Mouse (Mus musculus): ENCODE results near the gene Fcnb. TPM values are rescaled to one million over a fixed set of nuclear protein-coding genes. Genes with fewer than 3 reads are reported as not detected.

The Fcnb gene
- total RNA-seq, 2 experiments from 2014 or later: not detected

- intact Hi-C loops (cut with DNase I; ENCODE audit: low total_unique reads): no loop called here
- no peak for DNase-seq
Measured at GRCm38 (mm10) chr2:28090299-28091008, 5.8 kb upstream of the Fcnb start.

GRCm38 (mm10) chr2:28089095-28089494 is 4.4 kb upstream of the Fcnb start:
- DNase-seq: no peak
- intact Hi-C loops (cut with DNase I; ENCODE audit: low total_unique reads): no loop called here

- no peak for DNase-seq
- intact Hi-C loops (cut with DNase I; ENCODE audit: low total_unique reads): no loop called here
Measured at GRCm38 (mm10) chr2:28086112-28086511, 1.4 kb upstream of the Fcnb start.

DNA sequence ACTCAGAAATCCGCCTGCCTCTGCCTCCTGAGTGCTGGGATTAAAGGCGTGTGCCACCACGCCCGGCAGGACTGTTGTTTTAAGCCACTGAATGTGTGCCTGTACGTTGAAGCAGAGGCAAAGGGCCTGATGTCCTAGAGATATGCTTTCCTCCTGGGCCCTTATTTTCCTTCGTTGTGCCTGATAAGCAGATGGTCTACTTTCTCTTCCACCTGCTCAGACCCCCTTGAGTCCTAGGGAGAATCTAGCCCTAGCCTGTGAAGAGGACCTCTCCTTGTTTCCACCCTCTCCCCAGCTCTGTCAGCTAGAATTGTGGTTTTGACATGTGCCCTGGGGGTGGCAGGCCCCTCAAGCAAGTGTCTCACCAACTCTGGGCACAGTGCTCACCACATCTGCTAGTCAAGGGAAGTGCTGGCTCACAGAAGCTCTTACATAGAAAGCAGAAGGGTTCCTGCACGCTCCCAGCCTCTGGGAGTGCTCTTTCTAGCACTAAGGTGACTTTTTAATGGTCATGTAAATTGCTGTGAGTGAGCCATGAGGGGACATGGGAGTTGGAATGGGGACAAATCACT is 9.0 kb downstream of the Fcnb start:
- no peak for DNase-seq
- intact Hi-C loops (cut with DNase I; ENCODE audit: low total_unique reads): no loop called here

DNA sequence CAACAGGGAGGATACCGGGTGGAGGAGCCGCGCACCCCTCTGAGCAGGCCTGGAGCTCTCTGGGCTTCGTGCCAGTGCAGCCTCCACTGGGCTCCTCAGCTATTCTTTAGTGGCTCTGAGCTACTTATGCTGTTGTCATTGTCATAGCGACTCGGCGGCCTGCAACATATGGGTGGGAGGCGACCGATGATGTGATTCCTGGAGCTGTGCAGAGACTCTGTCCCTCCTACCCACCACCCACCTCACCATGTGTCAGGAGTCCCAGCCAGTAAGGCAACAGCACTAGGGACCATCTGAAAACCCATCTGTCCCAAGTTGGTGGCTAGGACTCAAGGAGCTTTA is 16.2 kb downstream of the Fcnb start:
- intact Hi-C loops (cut with DNase I; ENCODE audit: low total_unique reads): no loop called here
- no peak for DNase-seq

DNA sequence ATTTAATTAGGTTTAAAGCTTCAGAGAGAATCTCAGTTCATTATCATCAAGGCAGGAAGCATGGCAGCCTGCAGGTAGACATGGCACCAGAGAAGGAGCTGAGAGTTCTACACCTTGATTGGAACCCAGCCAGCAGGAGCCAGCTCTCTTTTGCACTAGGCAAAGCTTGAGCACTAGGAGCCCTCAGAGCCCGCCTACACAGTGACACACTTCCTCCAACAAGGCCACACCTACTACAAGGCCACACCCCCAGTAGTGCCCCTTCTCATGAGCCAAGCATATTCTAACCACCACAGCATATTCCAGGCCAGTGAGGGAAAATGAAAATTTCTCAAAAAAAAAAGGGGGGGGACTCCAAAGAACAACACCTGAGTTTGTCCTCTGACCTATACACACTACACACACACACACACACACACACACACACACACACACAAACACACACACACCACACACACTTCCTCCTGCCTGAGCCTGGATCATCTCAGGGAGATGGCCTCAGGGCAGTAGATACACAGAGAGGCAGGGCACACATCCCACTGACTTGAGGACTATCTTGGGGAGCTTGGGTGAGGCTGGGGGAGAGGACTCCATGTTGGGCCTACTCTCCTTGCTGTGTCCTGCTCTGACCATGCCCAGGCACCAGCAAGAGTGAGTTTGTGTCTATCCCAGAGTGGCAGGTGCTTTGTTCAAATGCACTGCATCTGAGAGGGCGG is 16.7 kb downstream of the Fcnb start:
- intact Hi-C loops (cut with DNase I; ENCODE audit: low total_unique reads): no loop called here
- no peak for DNase-seq

GRCm38 (mm10) chr2:28067175-28067574 is 17.5 kb downstream of the Fcnb start:
- no peak for DNase-seq
- intact Hi-C loops (cut with DNase I; ENCODE audit: low total_unique reads): no loop called here

GRCm38 (mm10) chr2:28066686-28067085 is 18.0 kb downstream of the Fcnb start:
- DNase-seq: no peak
- intact Hi-C loops (cut with DNase I; ENCODE audit: low total_unique reads): no loop called here

GRCm38 (mm10) chr2:28065081-28065651 is 19.5 kb downstream of the Fcnb start:
- intact Hi-C loops (cut with DNase I; ENCODE audit: low total_unique reads): no loop called here
- DNase-seq: no peak

DNA sequence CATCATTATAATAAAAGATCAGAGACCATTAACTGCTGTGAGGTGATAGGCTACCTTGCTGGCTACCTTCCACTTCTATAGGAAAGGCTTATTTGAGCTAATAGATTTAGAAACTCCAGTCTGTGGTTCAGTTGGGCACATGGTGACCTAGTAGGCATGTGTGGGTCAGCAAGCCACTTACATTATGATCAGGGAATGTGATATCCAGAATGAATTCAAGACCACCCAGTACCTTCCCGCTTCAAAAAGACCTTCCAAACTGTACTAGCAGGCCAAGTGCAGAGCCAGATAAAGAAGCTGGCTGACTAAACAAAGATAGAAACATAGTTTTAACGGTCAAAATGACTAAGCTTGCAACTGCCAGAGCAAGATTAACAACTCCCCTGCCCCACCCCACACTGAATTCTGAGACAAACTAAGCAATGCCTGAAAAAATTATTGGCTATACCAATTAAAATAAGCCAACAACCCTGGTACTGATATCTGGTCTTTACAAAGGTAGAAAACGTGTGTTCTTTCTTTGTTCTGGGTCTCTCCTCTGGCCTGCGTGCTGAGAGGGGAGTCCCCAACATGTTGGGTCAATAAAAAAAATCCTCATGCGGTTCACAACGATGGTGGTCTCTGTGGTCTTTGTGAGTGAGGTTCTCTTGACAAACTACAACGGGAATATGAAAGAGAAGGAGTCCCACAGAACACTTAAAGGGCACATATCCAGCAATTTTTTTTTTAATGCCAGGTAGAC is 20.2 kb downstream of the Fcnb start:
- DNase-seq: no peak
- intact Hi-C loops (cut with DNase I; ENCODE audit: low total_unique reads): no loop called here

DNA sequence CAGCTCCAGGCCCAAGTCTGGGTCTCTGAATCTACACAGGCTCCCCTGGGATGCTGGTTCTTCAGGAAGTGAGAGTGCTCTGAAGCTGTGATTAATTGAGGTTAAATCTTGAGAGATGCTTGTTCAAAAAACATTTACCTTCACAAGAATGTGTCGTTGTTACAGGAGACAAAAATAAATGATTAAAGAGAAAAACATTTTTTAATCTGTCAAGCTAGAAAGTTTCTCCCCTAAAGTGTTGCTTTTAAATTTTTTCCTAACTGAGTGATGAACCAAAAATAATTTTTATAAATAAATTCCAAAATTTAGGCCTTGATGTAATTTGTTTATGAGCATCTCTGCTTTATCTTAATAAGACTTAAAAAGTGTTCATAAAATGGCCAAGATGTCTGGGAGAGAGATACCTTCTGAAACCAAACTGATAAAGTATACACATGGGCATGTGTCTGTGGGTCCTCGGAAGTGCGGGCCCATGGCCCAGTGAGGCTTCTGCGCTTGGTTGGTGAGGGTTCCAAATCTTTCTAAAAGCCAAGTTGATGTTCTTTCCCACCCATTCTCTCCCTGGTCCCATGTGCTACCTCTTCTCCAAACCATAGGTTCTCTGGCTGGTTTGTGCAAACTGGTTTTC is 20.9 kb downstream of the Fcnb start:
- intact Hi-C loops (cut with DNase I; ENCODE audit: low total_unique reads): no loop called here
- no peak for DNase-seq

DNA sequence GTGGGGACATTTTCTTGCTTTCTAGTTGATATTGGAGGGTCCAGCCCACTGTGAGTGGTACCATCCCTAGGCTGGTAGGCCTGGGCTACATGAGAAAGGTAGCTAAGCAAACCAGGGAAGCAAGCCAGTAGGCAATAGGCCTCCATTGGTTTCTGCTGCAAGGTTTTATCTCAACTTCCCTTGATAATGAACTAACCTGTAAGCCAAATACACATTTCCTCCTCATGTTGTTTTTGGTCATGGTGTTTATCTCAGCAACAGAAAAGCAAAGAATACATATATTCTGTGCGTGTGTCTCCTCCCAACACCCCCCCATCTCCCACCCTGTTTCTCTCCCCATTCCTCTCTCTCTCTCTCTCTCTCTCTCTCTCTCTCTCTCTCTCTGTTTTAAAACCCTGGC is 24.8 kb downstream of the Fcnb start:
- intact Hi-C loops (cut with DNase I; ENCODE audit: low total_unique reads): no loop called here
- no peak for DNase-seq

GRCm38 (mm10) chr2:28047092-28047491 is 37.6 kb downstream of the Fcnb start:
- no peak for DNase-seq
- intact Hi-C loops (cut with DNase I; ENCODE audit: low total_unique reads): no loop called here

GRCm38 (mm10) chr2:28046311-28046710 is 38.4 kb downstream of the Fcnb start:
- DNase-seq: no peak
- intact Hi-C loops (cut with DNase I; ENCODE audit: low total_unique reads): no loop called here

DNA sequence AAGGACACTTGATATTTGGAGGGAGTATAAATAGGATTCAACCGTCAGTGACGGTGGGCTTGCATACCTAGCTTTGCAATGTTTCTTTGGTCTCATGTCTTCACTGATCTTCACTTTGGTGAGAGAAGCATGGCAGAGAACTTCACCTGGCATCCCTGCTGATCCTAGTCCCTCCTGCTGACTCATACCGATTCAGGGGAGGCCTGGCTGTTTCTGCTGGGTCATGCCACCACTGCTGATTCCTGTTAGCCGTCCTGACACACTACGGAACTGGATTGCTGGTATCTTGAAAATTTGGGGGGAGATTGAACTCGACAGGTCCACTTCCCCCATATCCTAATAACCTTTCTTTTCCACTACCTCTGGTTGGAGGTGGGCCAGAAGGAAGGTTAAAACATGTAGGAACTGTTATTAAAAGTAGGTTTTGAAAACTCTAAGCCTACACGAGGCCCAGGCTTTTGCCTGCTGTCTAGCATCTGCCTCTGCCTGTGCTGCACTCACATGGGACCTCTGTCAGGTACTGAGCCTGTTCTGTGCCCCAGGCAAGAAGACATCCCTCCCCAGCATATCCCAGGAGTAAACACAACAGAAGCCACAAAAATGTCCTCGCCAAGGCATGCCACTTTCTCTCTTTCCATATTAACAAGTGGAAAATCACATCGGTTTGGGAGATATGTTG is 39.6 kb downstream of the Fcnb start:
- intact Hi-C loops (cut with DNase I; ENCODE audit: low total_unique reads): no loop called here
- no peak for DNase-seq

- intact Hi-C loops (cut with DNase I; ENCODE audit: low total_unique reads): no loop called here
Measured at GRCm38 (mm10) chr2:28040466-28040865, 44.2 kb downstream of the Fcnb start.

GRCm38 (mm10) chr2:28039647-28040325 is 44.9 kb downstream of the Fcnb start:
- intact Hi-C loops (cut with DNase I; ENCODE audit: low total_unique reads): no loop called here
- DNase-seq: no peak

More at GRCm38 (mm10) chr2:28040466-28040865, 44.2 kb downstream of the Fcnb start:
- DNase-seq: no peak

DNA sequence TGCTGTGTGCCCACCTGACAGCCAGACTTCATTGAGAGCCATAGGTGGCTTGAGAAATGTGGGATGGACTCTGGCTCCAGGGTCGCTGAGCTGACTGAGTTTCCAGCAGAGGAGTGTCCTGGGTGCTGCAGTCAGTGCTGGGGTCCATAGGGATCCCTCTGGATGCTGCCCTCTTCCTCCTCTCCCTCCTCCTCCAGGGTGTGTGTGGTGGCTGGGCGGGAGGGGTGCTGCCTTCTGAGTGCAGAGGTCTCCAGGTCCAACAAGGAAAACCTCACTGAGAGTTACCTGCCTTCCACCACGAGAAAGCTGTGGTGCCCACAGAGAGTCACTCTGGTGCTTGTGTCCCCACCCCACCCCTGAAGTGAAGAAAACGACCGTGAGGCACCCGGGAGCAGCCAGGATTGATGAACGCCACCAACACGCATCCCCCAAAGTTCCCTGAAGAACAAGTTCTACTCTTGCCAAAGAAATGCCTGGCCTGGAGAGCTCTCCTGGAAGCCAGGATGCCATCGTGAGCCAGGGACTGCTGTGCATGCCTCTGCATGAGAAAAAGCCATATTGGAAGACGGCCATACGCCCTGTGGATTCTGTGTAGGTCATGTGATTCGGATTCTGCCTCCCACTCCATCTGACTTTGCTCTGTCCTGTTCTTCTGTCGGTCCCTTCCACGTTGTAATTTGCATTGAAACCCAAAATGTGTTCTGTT is 46.1 kb downstream of the Fcnb start:
- intact Hi-C loops (cut with DNase I; ENCODE audit: low total_unique reads): no loop called here
- no peak for DNase-seq

Data from gastrocnemius, postnatal 14 days (tissue).